Mouse (Mus musculus) telencephalon, adult 2 months (tissue): ENCODE results near the gene Vasn.

ENCODE experiments used
- DNase-seq: peaks from one replicate; pipeline ENCODE4 v3.0.0-alpha.2; 2011; ENCODE audit warnings: low read depth, low spot score

Gene Vasn

GRCm38 (mm10) chr16:4642190-4642589, 2.4 kb downstream of the Vasn start:
- peak; percentile 82 for DNase-seq

DNA sequence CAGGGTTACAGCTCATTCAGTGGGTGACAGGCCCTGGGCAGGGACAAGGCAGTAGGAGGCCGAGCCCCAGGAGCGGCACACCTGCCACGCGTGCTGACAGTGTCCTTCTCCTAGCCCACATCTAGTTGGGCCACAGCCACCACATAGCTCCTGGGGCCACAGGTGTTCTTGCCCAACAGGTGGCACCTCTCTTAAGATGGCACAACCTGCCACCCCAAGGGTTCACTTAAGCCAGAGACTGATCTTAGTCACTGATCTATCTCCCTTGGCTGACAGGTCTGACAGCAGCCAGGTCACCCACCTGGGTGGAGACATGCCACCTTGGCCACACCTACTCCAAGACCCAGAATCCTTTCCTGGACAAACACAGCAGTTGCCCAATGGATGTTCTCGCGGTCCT, 3.2 kb downstream of the Vasn start:
- no peak for DNase-seq

DNA sequence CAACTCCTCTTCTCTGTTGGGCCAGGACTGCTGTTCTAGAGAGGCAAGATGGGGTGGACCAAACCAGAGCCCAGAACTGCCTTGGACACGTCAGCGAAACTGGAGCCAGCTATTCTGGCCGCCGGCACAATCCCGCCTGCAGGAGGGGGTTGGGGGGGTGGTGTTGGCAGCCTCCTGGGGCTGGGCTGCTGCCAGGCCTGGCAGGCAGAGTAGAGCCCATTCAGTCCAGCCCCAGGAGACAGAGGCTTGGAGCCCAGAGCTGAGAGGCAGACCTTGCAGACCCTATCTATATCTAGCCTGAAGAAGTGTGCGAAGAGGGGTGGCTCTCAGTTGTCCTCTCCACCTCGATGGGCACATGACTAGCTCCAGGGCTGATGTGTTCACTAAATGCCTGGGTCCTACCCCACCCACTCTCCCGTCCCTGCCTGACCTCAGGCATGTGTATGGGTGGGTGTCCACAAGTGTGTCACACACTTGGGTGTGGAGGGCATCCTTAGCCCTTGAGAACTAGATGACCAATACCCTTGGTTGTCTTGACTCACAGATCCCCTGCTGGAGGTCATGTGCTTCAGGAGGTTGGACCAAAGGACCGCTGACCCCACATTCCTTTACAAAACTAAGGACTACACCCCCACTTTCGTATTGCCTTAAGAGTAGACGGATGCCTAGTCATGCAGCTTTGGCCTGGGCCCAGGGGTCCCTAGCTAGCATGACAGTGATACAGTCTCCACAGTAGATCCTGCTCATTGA, 4.1 kb downstream of the Vasn start:
- DNase-seq: peak; percentile 45

- DNase-seq: no peak
Measured at GRCm38 (mm10) chr16:4645867-4646266, 6.1 kb downstream of the Vasn start.

- DNase-seq: no peak
Measured at GRCm38 (mm10) chr16:4646831-4647230, 7.1 kb downstream of the Vasn start.

GRCm38 (mm10) chr16:4647651-4648141, 8.0 kb downstream of the Vasn start:
- DNase-seq: no peak

GRCm38 (mm10) chr16:4648416-4649023, 8.8 kb downstream of the Vasn start:
- DNase-seq: no peak

- no peak for DNase-seq
Measured at GRCm38 (mm10) chr16:4649211-4649610, 9.5 kb downstream of the Vasn start.

GRCm38 (mm10) chr16:4649692-4650091, 10.0 kb downstream of the Vasn start:
- DNase-seq: no peak

- DNase-seq: no peak
Measured at GRCm38 (mm10) chr16:4650161-4650560, 10.4 kb downstream of the Vasn start.

GRCm38 (mm10) chr16:4651081-4651480, 11.3 kb downstream of the Vasn start:
- no peak for DNase-seq

DNA sequence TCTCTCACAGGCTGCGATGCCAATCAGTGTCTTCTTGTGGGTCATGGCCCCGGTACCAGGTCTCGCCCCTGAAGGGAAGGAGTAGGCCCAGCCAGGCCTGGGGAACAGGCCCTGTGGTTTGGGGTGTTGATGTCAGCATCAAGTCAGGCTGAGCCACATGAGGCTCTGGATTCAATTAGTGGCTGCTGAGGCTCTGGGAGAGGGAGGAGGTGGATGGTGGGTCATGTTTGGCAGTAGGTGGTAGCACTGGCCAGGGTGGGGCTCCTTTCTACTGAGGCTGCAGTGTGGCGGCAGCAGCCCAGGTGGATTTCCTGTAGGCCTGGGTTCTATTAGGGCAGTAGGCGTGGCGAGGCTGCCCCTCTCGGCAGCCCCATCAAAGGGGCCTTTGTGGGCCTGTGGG, 11.9 kb downstream of the Vasn start:
- no peak for DNase-seq

DNA sequence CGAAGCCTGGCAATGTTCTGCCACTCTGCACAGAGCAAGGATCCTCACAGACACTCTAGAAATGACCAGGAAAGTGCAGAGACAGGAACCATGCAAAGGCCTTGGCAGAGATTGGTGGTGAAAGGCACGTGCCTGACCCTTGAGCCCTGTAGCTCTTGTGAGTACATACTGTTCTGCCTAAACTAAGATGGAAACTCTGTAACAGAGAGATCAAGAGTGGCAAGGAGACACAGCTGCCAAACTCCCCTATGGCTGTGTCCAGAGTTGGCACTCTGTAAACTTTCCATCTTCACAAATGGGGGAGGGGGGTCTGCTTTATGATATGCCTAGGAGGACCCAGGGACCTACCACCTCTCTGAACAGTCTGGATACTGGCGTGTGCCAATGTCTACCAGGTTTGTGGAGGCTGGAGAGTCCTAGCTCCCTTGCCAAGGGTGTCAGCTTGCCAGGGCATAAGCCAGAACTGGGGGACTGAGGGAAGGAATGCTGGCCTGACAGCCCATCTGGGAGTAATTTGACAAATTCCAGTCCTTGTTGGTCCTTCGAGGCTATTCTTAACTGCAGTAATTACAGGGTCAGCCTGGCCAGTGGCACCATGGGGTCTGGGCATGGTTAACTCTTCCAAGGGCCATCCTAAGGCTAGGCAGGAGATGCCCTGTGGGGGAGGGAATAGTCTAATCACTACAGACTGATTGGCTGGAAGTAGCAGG, 13.1 kb downstream of the Vasn start:
- DNase-seq: no peak

DNA sequence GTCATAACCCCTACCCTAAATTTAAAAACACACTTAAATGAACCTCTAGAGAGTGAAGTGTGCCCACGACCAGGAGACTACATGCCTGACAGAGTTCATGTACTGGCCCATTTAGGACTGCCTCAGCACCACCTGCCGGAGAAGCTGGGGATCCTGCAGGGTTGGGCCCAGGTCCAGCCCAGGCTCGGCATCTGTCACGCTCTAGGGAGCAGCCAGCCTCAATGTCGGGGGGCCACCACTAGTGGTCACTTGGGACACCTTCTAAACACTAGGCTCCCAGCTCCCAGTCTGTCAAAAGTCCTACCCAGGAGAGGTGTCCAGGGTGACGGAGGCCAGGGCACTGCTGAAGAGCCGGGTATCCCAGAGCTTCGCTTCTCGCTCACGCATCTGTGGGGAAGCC, 15.0 kb downstream of the Vasn start:
- no peak for DNase-seq

DNA sequence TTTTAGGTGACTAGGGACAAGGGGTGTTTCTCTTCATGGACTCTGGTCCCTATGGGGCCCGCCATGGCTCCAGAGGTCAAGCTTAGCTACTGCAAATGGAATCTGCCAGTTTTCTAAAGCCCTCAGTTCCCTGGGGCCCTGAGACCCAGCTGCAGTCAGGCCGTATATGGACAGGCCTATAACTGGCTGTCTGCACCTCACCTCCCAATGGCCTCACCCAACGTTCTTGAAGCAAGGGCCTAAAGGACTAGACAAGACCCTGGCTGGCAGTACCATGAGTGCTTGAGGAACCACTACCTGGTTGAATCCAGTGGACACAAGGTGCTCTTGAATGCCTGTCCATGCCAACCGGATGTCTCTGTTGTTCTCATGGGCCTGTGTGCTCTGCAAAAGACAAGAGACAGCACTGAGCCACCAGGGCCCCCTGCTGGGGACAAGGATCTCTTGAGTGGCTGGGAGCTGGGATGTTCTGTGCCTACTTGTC, 15.6 kb downstream of the Vasn start:
- no peak for DNase-seq

GRCm38 (mm10) chr16:4655764-4656570, 16.2 kb downstream of the Vasn start:
- no peak for DNase-seq

DNA sequence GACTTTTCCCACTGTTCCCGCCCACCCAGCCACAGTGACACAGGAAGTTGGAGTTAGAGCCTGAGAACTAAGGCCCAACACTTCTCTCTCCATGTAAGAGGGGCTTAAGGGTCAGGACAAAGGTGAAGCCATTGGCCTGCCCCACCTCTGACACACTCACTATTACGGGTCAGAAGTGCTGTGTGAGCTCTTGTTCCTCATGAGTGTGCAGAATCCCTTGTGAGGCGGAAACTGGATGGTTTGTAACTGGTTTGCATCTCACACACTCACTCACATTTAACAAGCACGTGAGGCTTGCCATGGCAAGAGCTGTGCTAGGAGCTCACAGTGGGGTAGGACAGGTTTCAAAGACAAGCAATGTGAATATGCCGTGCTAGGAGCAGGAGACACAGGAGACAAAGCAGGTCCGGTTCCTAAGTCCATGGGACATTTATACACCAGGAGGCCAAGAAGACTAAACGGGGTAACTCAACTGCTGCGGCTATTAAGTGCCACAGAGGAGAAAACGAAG, 16.9 kb downstream of the Vasn start:
- DNase-seq: no peak

GRCm38 (mm10) chr16:4658781-4659245, 19.1 kb downstream of the Vasn start:
- no peak for DNase-seq

GRCm38 (mm10) chr16:4659326-4659725, 19.6 kb downstream of the Vasn start:
- no peak for DNase-seq

DNA sequence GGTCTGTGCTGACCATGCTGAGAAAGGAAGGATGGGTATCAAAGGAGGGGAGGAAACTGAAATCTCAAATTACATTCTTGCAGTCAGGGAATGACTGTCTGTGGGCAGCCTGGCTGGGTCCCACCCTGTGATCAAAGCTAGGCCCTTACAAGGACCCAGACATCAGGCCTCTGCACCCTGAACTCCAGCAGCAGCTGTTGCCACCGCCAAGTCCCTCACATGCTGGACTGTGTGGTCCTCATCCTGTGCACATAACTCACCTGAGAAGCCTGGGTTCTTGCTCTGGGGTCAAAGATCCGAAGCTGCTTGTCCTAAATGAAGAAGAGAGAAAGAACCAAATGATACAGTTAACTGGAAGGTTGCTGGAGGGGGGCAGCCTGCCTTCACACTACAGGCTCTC, 21.9 kb downstream of the Vasn start:
- no peak for DNase-seq

DNA sequence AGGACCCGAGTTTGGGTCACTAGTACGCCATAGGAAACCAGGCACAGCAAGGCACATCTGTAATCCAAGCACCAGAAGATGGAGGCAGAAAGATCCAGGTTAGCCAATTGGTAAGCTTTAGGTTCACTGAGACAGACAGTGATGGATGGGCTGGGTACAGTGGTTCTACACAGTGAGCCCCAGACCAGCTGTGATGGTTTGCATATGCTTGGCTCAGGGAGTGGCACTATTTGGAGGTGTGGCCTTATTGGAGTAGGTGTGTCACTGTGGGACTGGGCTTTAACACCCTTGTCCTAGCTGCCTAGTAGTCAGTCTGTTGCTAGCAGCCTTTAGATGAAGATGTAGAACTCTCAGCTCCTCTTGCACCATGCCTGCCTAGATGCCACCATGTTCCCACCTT, 24.1 kb downstream of the Vasn start:
- no peak for DNase-seq
